Mouse (Mus musculus) lung, adult 2 months (tissue): ENCODE data around the gene Carmil1.

Source experiments
- CTCF ChIP-seq: fragments of 200-500 bp; IDR thresholded peaks from 2 replicates; pipeline ENCODE4 v1.5.1; 2011; ENCODE audit warnings: mild to moderate bottlenecking, low read length, control low read depth; ENCODE audit not compliant: insufficient read depth
- POLR2A ChIP-seq: fragments of 200-500 bp; IDR thresholded peaks from 2 replicates; pipeline ENCODE4 v1.6.1; 2011; ENCODE audit warnings: low read depth, mild to moderate bottlenecking, control low read depth, low read length, borderline replicate concordance; ENCODE audit errors: extremely low read depth

- TF ChIP-seq POLR2A (no peak), CTCF (no peak)
These were observed 82.1 kb downstream of the Carmil1 start for GRCm38 (mm10) chr13:24198396-24198924.
